Mouse (Mus musculus) neural tube, embryonic 14.5 days (tissue): ENCODE results near the gene Cab39. TPM values are rescaled to one million over a fixed set of nuclear protein-coding genes. Genes with fewer than 3 reads are reported as not detected.

ENCODE experiments used
- ATAC-seq: fragments of 200-750 bp; cut with Nextera tagmentation; 2 replicates; pipeline ENCODE4 v1.8.0; 2017; ENCODE audit warnings: low read depth, mild to moderate bottlenecking, moderate TSS enrichment, moderate library complexity
- H3K27ac ChIP-seq: fragments of 300-500 bp; sonication (generic); 2 replicates; pipeline ENCODE4 v1.5.1; 2014; ENCODE audit warnings: low read depth, mild to moderate bottlenecking, control low read depth, low read length, moderate library complexity, mixed read lengths
- H3K27me3 ChIP-seq: fragments of 300-500 bp; sonication (generic); 2 replicates; pipeline ENCODE4 v1.6.1; 2014; ENCODE audit warnings: low read length; ENCODE audit not compliant: control insufficient read depth, insufficient read depth
- H3K36me3 ChIP-seq: fragments of 300-500 bp; sonication (generic); 2 replicates; pipeline ENCODE4 v1.6.1; 2014; ENCODE audit warnings: low read length, mixed read lengths; ENCODE audit not compliant: control insufficient read depth, insufficient read depth
- H3K4me1 ChIP-seq: fragments of 300-500 bp; sonication (generic); 2 replicates; pipeline ENCODE4 v1.6.1; 2014; ENCODE audit warnings: low read length; ENCODE audit not compliant: control insufficient read depth, insufficient read depth
- H3K4me2 ChIP-seq: fragments of 300-500 bp; sonication (generic); 2 replicates; pipeline ENCODE4 v1.6.1; 2014; ENCODE audit warnings: mild to moderate bottlenecking, low read depth, low read length, control low read depth
- H3K4me3 ChIP-seq: fragments of 300-500 bp; sonication (generic); 2 replicates; pipeline ENCODE4 v1.5.1; 2014; ENCODE audit warnings: low read depth, low read length, control low read depth, mixed read lengths
- H3K9ac ChIP-seq: fragments of 300-500 bp; sonication (generic); replicated peaks from 2 replicates; pipeline ENCODE4 v1.6.1; 2014; ENCODE audit warnings: low read depth, mild to moderate bottlenecking, control low read depth, low read length, mixed read lengths
- H3K9me3 ChIP-seq: fragments of 300-500 bp; sonication (generic); 2 replicates; pipeline ENCODE4 v1.6.1; 2016; ENCODE audit warnings: low read length; ENCODE audit not compliant: control insufficient read depth
- WGBS: fragments of 180-500 bp; shearing (Covaris S2); extraction: QIAGEN DNeasy Blood & Tissue Kit; methylation state at CpG from one replicate; pipeline ENCODE4 v1.1.7; 2014; 5-methylcytosine and 5-hydroxymethylcytosine counted together
- microRNA-seq: library from miRNA; unstranded; fragments of <30 nt; microRNA quantifications from one replicate; pipeline ENCODE4, GENCODE M21; 2016
- polyA plus RNA-seq: library from polyadenylated mRNA; unstranded; fragments of >200 nt; fragmentation: Nextera tagmentation; extraction: Ambion mirVana; gene quantifications from 2 replicates; pipeline ENCODE4 v1.2.1, GENCODE M21; 2014

The Cab39 gene
- polyA plus RNA-seq, 1 experiment from 2014 or later, result 74.4 TPM

GRCm38 (mm10) chr1:85896781-85897700 is 103.8 kb downstream of the Cab39 start:
- no peak overlapping the region for H3K27ac ChIP-seq
- no peak for ATAC-seq
- H3K9me3 ChIP-seq, result no peaks in the 10 kb centered on the region
- peak overlapping the region; percentile 18; the same call in 1 of the 2 replicates for H3K9ac ChIP-seq
- 52% methylated on average over 12 of the region's 12 CpGs for WGBS
- H3K27me3 ChIP-seq, result no peaks in the 10 kb centered on the region
- H3K36me3 ChIP-seq, result no peaks in the 10 kb centered on the region
- H3K4me3 ChIP-seq, result peak overlapping the region; percentile 15; the same call in 1 of the 2 replicates
- peaks cover 50% of the 10 kb centered on the region for H3K4me1 ChIP-seq
- peak overlapping the region; percentile 90 for H3K4me2 ChIP-seq

DNA sequence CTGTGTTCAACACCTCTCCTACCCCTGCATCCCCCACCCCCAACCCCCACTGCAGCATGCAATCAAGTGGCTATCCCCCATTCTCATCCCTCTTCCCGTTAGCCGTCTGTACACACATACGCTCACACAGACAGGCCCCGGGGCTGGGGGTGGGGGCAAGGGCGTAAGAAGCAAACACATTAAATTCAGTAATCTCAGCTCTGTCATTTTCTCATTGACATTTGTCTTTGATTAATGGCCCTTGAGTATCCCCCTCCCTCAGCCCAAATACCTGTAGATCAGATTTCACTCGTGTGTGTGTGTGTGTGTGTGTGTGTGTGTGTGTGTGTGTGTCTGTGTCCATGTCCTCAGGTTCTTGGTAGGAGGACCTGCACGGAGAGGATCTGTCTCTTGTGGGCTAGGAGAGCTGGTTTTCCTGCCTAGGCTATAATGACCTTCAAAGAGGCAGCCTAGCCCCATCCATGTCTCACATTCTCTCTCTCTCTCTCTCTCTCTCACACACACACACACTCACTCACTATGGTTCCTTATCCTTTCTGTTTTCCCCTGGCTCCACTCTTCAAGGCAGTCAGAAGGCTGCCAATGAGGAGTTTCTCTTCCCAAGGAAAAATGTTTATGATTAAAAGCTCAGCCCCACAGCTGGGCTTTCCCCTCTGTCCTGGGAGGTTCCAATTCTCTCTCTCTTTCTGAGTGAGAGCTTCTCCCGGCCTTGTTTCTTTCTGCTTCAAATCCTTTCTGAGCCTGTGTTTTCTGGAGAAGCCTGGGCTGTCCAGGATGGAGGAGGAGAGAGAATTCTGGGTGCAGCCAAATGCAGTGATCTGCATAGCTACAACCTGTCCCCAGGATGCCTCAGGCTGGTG is 104.9 kb downstream of the Cab39 start:
- peak overlapping the region; percentile 34; the same call in 1 of the 2 replicates for H3K9ac ChIP-seq
- H3K27me3 ChIP-seq, result no peaks in the 10 kb centered on the region
- H3K9me3 ChIP-seq, result no peaks in the 10 kb centered on the region
- ATAC-seq, result no peak
- 25% methylated on average over 8 of the region's 8 CpGs for WGBS
- peak overlapping the region; percentile 23; the same call in 1 of the 2 replicates for H3K4me2 ChIP-seq
- peak overlapping the region; percentile 30; the same call in 1 of the 2 replicates for H3K27ac ChIP-seq
- H3K36me3 ChIP-seq, result no peaks in the 10 kb centered on the region
- no peak overlapping the region for H3K4me3 ChIP-seq
- peaks cover 53% of the 10 kb centered on the region for H3K4me1 ChIP-seq

DNA sequence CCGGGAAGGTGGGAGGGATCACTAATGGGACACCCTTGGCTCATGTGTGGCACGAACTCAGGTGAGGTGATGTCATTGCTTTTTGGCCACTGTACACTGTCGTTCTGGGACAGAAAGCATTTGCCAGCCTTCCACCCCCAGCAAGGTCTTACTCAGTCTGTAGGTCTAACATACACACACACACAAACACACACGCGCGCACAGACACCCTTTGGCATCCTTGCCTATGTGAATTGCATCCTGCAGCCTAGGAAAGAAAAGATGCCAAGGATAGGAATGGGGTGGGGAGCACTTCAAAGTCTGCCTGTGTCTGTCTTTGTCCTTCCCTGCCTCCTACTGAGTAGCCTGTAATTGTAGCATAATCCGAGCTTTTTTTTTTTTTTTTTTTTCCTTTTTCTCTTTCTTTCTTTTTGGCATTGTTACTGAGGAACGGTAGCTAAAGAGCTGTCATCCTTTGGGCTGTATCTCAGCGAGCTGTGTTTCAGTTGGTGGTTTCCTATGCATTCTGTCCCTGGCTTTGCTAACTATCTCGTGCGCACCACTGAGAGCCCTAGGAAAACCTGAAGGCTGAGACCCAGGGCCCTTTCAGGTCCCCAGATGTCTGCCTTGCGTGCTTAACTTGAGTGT is 105.6 kb downstream of the Cab39 start:
- Histone ChIP-seq H3K36me3 (no peaks in the 10 kb centered on the region), H3K4me3 (no peak overlapping the region), H3K4me1 (peaks cover 50% of the 10 kb centered on the region), H3K9me3 (no peaks in the 10 kb centered on the region), H3K27ac (peak overlapping the region; percentile 30; the same call in 1 of the 2 replicates), H3K9ac (peak overlapping the region; percentile 34; the same call in 1 of the 2 replicates), H3K27me3 (no peaks in the 10 kb centered on the region), H3K4me2 (peak overlapping the region; percentile 23; the same call in 1 of the 2 replicates)
- 18% methylated on average over 12 of the region's 12 CpGs for WGBS
- ATAC-seq, result no peak

DNA sequence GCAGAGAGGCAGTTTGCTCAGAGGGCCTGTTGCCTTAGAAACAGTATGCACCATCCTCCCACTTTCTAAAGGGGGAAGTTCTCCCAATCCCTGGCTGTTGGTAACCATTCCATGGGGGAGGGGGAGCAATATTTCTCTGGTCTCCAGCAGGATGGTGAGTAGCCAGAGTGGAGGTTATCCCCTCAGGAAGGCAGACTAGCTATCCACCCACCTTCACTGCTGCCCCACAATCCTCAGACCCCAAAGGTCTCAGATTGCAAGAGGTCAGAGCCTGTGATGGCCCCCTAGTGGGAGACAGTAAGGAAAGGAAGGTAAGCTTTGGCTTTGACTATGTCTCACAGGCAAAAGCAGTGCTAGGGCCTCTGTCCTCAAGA is 106.1 kb downstream of the Cab39 start:
- ATAC-seq, result no peak
- Histone ChIP-seq H3K27ac (no peak overlapping the region), H3K36me3 (no peaks in the 10 kb centered on the region), H3K9ac (no peak overlapping the region), H3K4me3 (no peak overlapping the region), H3K27me3 (no peaks in the 10 kb centered on the region), H3K9me3 (no peaks in the 10 kb centered on the region), H3K4me2 (0 out of 2 replicates have a peak overlapping the region, but pooled peaks have one; percentile 23), H3K4me1 (peaks cover 48% of the 10 kb centered on the region)

DNA sequence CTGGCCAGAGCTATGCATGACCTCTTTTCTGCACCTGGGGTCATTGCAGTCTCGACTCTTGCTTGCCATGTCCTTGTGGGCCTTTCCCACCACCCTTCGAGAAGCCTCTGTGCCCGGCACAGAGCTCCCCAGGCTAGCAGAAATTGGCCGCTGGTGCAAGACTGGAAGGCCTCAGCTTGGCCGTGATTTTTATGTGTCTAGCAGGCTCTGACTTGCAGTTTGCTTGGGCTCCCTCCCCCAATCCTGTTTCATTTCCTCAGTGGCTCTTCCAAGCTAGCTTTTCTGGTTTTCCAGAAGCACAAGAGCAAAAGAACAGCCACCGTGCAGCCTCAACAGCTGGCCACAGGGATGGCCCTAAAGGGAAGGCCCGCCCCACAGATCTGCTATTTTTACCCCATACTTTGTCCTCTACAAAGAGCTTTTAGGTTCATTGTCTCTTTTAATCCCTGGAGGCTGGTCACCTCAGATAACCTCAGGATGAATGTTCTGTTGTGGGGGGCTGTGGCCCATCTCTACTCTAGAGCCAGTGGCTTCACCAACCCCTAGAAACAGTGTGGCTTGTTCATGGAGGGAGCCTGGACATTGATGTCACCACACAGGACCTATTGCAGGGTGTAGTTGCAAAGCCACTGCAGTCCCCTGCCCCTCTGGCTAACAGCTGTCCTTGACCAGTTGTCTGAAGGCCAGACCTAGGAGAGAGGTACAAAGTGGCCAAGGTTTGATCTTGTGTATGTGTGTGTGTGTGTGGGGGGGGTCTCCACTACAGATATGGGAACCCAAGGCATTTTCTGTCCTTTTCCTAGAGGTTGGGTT is 107.5 kb downstream of the Cab39 start:
- H3K4me1 ChIP-seq, result peaks cover 46% of the 10 kb centered on the region
- 66% methylated on average over 7 of the region's 7 CpGs for WGBS
- H3K4me2 ChIP-seq, result no peak overlapping the region
- H3K9me3 ChIP-seq, result no peaks in the 10 kb centered on the region
- no peak for ATAC-seq
- H3K27ac ChIP-seq, result no peak overlapping the region
- H3K27me3 ChIP-seq, result no peaks in the 10 kb centered on the region
- no peak overlapping the region for H3K4me3 ChIP-seq
- H3K9ac ChIP-seq, result no peak overlapping the region
- H3K36me3 ChIP-seq, result peaks cover 11% of the 10 kb centered on the region

Small RNA genes lying within 50 kb of the gene (microRNA-seq; reads per million reads assigned to microRNA genes)
- gene Gm25472 (not detected), gene Mir8096 (not detected)

Other genes starting within 250 kb of the Cab39 start
- not detected in 2 replicates for gene G530012D18Rik, start 217.8 kb upstream of the Cab39 start, polyA plus RNA-seq
- 0.37 and 0.90 TPM in 2 replicates for gene Sp110, start 194.6 kb upstream of the Cab39 start, polyA plus RNA-seq
- gene Sp140, start 193.1 kb upstream of the Cab39 start, polyA plus RNA-seq, result 0.20 and 0.95 TPM in 2 replicates
- 0.36 TPM in 1 of 2 replicates, not detected in the other for gene Sp100, start 143.5 kb upstream of the Cab39 start, polyA plus RNA-seq
- gene A630001G21Rik, start 14.8 kb upstream of the Cab39 start, polyA plus RNA-seq, result 0.20 and 0.73 TPM in 2 replicates
- 93.2 and 105 TPM in 2 replicates for gene Itm2c, start 100.8 kb downstream of the Cab39 start, polyA plus RNA-seq
- 6.5 and 6.9 TPM in 2 replicates for gene 4933407L21Rik, start 135.0 kb downstream of the Cab39 start, polyA plus RNA-seq
- gene Gpr55, start 167.6 kb downstream of the Cab39 start, polyA plus RNA-seq, result 0.13 and 0.14 TPM in 2 replicates
- gene Spata3, start 223.4 kb downstream of the Cab39 start, polyA plus RNA-seq, result 0.51 and 0.66 TPM in 2 replicates